ENCODE assay signal across 9 mouse cellular contexts in the genomic region with DNA sequence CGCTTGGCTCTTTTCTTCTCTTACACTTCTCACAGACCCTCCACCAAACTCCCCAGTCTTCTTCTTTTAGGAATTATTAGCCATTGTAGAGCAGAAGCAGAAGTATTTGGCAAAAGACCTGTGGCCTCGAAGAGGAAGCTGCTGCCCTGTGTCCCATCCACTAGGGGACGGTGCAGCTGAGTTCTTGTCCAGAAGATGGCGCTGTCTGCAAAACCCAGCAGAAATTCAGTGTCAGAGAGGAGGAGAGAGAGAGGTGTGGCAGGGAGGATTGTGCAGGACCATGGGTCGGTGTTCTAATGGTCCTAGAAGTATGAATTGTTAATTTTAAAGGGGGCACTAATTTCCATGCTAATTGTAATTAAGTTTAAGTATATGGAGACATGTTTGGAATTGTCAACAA. TPM values are rescaled to one million over a fixed set of nuclear protein-coding genes. Genes with fewer than 3 reads are reported as not detected.
DNase-seq lines count a peak whose midpoint lies in the region; ATAC-seq and TF ChIP-seq lines count a peak whose summit lies in the region.
"Had no signal": no experiment of that assay in that cellular context is flagged by ENCODE, and none has a peak within 500 bp of the region (broad histone marks: within the 10 kb centered on the region; RNA-seq: fewer than 3 reads in every experiment).

No protein-coding gene starts in this region.

- H3K27me3 ChIP-seq in kidney, postnatal 0 days (ENCODE audit: insufficient read depth, low read length): no peaks in the 10 kb centered on the region
- H3K27me3 ChIP-seq in liver, embryonic 14.5 days (ENCODE audit: control insufficient read depth, insufficient read depth, low read length): no peaks in the 10 kb centered on the region

- H3K4me2 ChIP-seq in kidney, postnatal 0 days (ENCODE audit: low read length): no peak overlapping the region
- H3K4me2 ChIP-seq in liver, embryonic 14.5 days (ENCODE audit: low read depth): no peak overlapping the region

- intact Hi-C loops in gastrocnemius, adult 2 months (cut with DNase I): no loop called here
- intact Hi-C loops in gastrocnemius, postnatal 36 days (cut with DNase I): no loop called here

- H3K4me1 ChIP-seq in kidney, postnatal 0 days (replicated peaks; ENCODE audit: insufficient read depth, low read length): no peaks in the 10 kb centered on the region
- H3K4me1 ChIP-seq in liver, embryonic 14.5 days (replicated peaks; ENCODE audit: control insufficient read depth in 2 of 2, insufficient read depth in 2 of 2, low read length in 1 of 2): peaks cover 0 to 7% of the 10 kb centered on the region in 2 experiments; a peak in 1 of 4 replicates

- TF ChIP-seq CTCF in gastrocnemius, adult 2 months (IDR thresholded peaks at IDR 0.05): peak; percentile 77
- peak; percentile 88 for TF ChIP-seq CTCF in kidney, postnatal 0 days (IDR thresholded peaks at IDR 0.05; ENCODE audit: low read depth)
- peak; percentile 90 for TF ChIP-seq CTCF in liver, embryonic 14.5 days (IDR thresholded peaks at IDR 0.05; ENCODE audit: low read depth)

- ATAC-seq in kidney, postnatal 0 days (replicated peaks; ENCODE audit: low FRiP score, low read depth): no peak
- no peak for ATAC-seq in liver, embryonic 14.5 days (ENCODE audit: insufficient read depth)

- TF ChIP-seq EP300 in liver, embryonic 14.5 days (IDR thresholded peaks at IDR 0.05; ENCODE audit: low read depth): no peak

- no peak overlapping the region for H3K4me3 ChIP-seq in gastrocnemius, adult 2 months
- no peak overlapping the region for H3K4me3 ChIP-seq in kidney, postnatal 0 days (replicated peaks; ENCODE audit: low read depth, low read length)
- no peak overlapping the region for H3K4me3 ChIP-seq in liver, embryonic 14.5 days (ENCODE audit: insufficient read depth in 1 of 2, low read depth in 2 of 2, low read length in 2 of 2)

- peak; percentile 32 for DNase-seq in gastrocnemius, adult 2 months
- DNase-seq in gastrocnemius, postnatal 36 days: no peak
- DNase-seq in urinary bladder, postnatal 36 days (ENCODE audit: low spot score in 2 of 2): peak; percentile 14 to 16
- DNase-seq in urinary bladder, adult 18-20 months (ENCODE audit: low spot score in 2 of 2): no peak
- DNase-seq in cerebellum, postnatal 4 days (ENCODE audit: low spot score in 2 of 2): peak; percentile 61 to 80
- DNase-seq in kidney, postnatal 0 days (ENCODE audit: low spot score): peak; percentile 61
- DNase-seq in liver, embryonic 14.5 days (ENCODE audit: low read depth in 3 of 3, low spot score in 3 of 3): peak; percentile 13 to 20 (median 14)
- peak; percentile 34 to 41 for DNase-seq in right cerebral cortex, postnatal 36 days (ENCODE audit: low spot score in 2 of 2)

- H3K9ac ChIP-seq in kidney, postnatal 0 days (ENCODE audit: low read depth, low read length): no peak overlapping the region
- no peak overlapping the region for H3K9ac ChIP-seq in liver, embryonic 14.5 days (replicated peaks)

- no peaks in the 10 kb centered on the region for H3K36me3 ChIP-seq in kidney, postnatal 0 days (ENCODE audit: insufficient read depth, low read length)
- H3K36me3 ChIP-seq in liver, embryonic 14.5 days (replicated peaks; ENCODE audit: control insufficient read depth, insufficient read depth, low read depth): no peaks in the 10 kb centered on the region
- H3K36me3 ChIP-seq: G1E had no signal

- WGBS in kidney, postnatal 0 days: 30% methylated on average over 5 of the region's 5 CpGs
- WGBS in liver, embryonic 14.5 days (ENCODE audit: insufficient replicate concordance): 16% methylated on average over 5 of the region's 5 CpGs

- no peaks in the 10 kb centered on the region for H3K9me3 ChIP-seq in kidney, postnatal 0 days (replicated peaks; ENCODE audit: low read length)
- no peaks in the 10 kb centered on the region for H3K9me3 ChIP-seq in liver, embryonic 14.5 days (ENCODE audit: control insufficient read depth, low read length)

- no peak overlapping the region for H3K27ac ChIP-seq in gastrocnemius, adult 2 months
- no peak overlapping the region for H3K27ac ChIP-seq in kidney, postnatal 0 days
- no peak overlapping the region for H3K27ac ChIP-seq in liver, embryonic 14.5 days

RNA-seq across cellular contexts. Expression of a gene that starts 55.1 kb away (rescaled TPM):
- 10 to 100 TPM; 20.3 to 60.2 TPM for total RNA-seq in gastrocnemius, adult 2 months (2021)
- total RNA-seq in gastrocnemius, postnatal 36 days (2021): 10 to 100 TPM; 25.5 to 34.9 TPM
- 54.7 and 55.7 TPM in 2 replicates for polyA plus RNA-seq in kidney, postnatal 0 days (2015; fragmentation: Nextera tagmentation; extraction: Ambion mirVana)
- polyA plus RNA-seq in liver, embryonic 14.5 days (2012; rRNA removed): 2.0 and 2.1 TPM in 2 replicates
- 0.55 and 0.66 TPM in 2 replicates for polyA plus RNA-seq in liver, embryonic 14.5 days (2014; fragmentation: Nextera tagmentation; extraction: Ambion mirVana)
- polyA plus RNA-seq: G1E had no signal

Comparison
In these comparisons a context has a peak if more than half of its experiments do, and no peak if none do; other contexts are left out.
1. DNase-seq: peak in gastrocnemius, adult 2 months (single experiment), urinary bladder, postnatal 36 days (2 of 2), cerebellum, postnatal 4 days (2 of 2), kidney, postnatal 0 days (single experiment), liver, embryonic 14.5 days (3 of 3) and right cerebral cortex, postnatal 36 days (2 of 2); none in gastrocnemius, postnatal 36 days (0 of 2) and urinary bladder, adult 18-20 months (0 of 2).
2. Peak in every context shown above with its lines, with median percentiles within 50 percentile points of each other: CTCF ChIP-seq.